Mouse (Mus musculus): ENCODE measurements around the gene Dbh. TPM values are rescaled to one million over a fixed set of nuclear protein-coding genes. Genes with fewer than 3 reads are reported as not detected.

Dbh gene
- polyA plus RNA-seq, 1 experiment from 2014 or later = 2.4 TPM

- Histone ChIP-seq H3K36me3 (no peaks in the 10 kb centered on the region), H3K27ac (no peak overlapping the region), H3K9me3 (no peaks in the 10 kb centered on the region), H3K4me3 (no peak overlapping the region), H3K4me1 (peaks cover under 1% of the 10 kb centered on the region; the same call in 1 of the 2 replicates), H3K27me3 (peaks cover 30% of the 10 kb centered on the region), H3K9ac (no peak overlapping the region), H3K4me2 (no peak overlapping the region)
- 72% methylated on average over 1 of the region's 1 CpGs for WGBS
- ATAC-seq (ENCODE audit: borderline replicate concordance, extremely low read depth, low FRiP score, low TSS enrichment) = no peak
Measured at GRCm38 (mm10) chr2:27136789-27137188, 28.2 kb upstream of the Dbh start.

- no peak overlapping the region for H3K9ac ChIP-seq
- H3K4me2 ChIP-seq = no peak overlapping the region
- 53% methylated on average over 4 of the region's 4 CpGs for WGBS
- no peaks in the 10 kb centered on the region for H3K36me3 ChIP-seq
- H3K27me3 ChIP-seq = peaks cover 46% of the 10 kb centered on the region
- no peaks in the 10 kb centered on the region for H3K9me3 ChIP-seq
- H3K4me1 ChIP-seq = peaks cover 6% of the 10 kb centered on the region; the same call in 1 of the 2 replicates
- no peak for ATAC-seq (ENCODE audit: borderline replicate concordance, extremely low read depth, low FRiP score, low TSS enrichment)
- no peak overlapping the region for H3K4me3 ChIP-seq
- H3K27ac ChIP-seq = no peak overlapping the region
Measured at GRCm38 (mm10) chr2:27138356-27138755, 26.7 kb upstream of the Dbh start.

- no peak within 1 kb of the TSS for H3K27ac ChIP-seq
- H3K9ac ChIP-seq = 0 out of 2 replicates have a peak within 1 kb of the TSS, but pooled peaks have one; percentile 0
- H3K4me2 ChIP-seq = peak within 1 kb of the TSS; percentile 83
- peak within 1 kb of the TSS; percentile 39 for H3K4me3 ChIP-seq
- H3K9me3 ChIP-seq = no peaks in the 10 kb centered on the region
- H3K27me3 ChIP-seq = peaks cover 57% of the 10 kb centered on the region
- WGBS = under 1% methylated on average over 61 of the region's 62 CpGs
- peak; percentile 71; the same call in 1 of the 2 replicates for ATAC-seq (ENCODE audit: borderline replicate concordance, extremely low read depth, low FRiP score, low TSS enrichment)
- no peaks in the 10 kb centered on the region for H3K36me3 ChIP-seq
- H3K4me1 ChIP-seq = peaks cover 6% of the 10 kb centered on the region; the same call in 1 of the 2 replicates
Measured at GRCm38 (mm10) chr2:27141950-27142693, 22.9 kb upstream of the Dbh start, which contains the start of gene Fam163b. Fam163b (minus strand) TSS chr2:27142491.

- ATAC-seq (ENCODE audit: borderline replicate concordance, extremely low read depth, low FRiP score, low TSS enrichment) = no peak
- WGBS = 53% methylated on average over 2 of the region's 2 CpGs
- Histone ChIP-seq H3K4me1 (peaks cover 12% of the 10 kb centered on the region; the same call in 1 of the 2 replicates), H3K27ac (no peak overlapping the region), H3K27me3 (peaks cover 45% of the 10 kb centered on the region), H3K4me2 (no peak overlapping the region), H3K9me3 (no peaks in the 10 kb centered on the region), H3K36me3 (no peaks in the 10 kb centered on the region), H3K4me3 (no peak overlapping the region), H3K9ac (no peak overlapping the region)
Measured at GRCm38 (mm10) chr2:27144957-27145356, 20.1 kb upstream of the Dbh start.

- peaks cover 11% of the 10 kb centered on the region; the same call in 1 of the 2 replicates for H3K4me1 ChIP-seq
- H3K27me3 ChIP-seq = peaks cover 26% of the 10 kb centered on the region
- H3K4me2 ChIP-seq = no peak overlapping the region
- H3K36me3 ChIP-seq = no peaks in the 10 kb centered on the region
- no peak overlapping the region for H3K4me3 ChIP-seq
- H3K9me3 ChIP-seq = no peaks in the 10 kb centered on the region
- H3K9ac ChIP-seq = no peak overlapping the region
- no peak for ATAC-seq (ENCODE audit: borderline replicate concordance, extremely low read depth, low FRiP score, low TSS enrichment)
- WGBS = 77% methylated on average over 6 of the region's 6 CpGs
- H3K27ac ChIP-seq = no peak overlapping the region
Measured at GRCm38 (mm10) chr2:27146840-27147239, 18.2 kb upstream of the Dbh start.

- Histone ChIP-seq H3K4me1 (0 out of 2 replicates have a peak, but pooled peaks cover 6% of the 10 kb centered on the region), H3K9me3 (no peaks in the 10 kb centered on the region), H3K4me3 (no peak overlapping the region), H3K27ac (no peak overlapping the region), H3K4me2 (no peak overlapping the region), H3K9ac (no peak overlapping the region), H3K36me3 (no peaks in the 10 kb centered on the region), H3K27me3 (peaks cover 6% of the 10 kb centered on the region; the same call in 1 of the 2 replicates)
- ATAC-seq (ENCODE audit: borderline replicate concordance, extremely low read depth, low FRiP score, low TSS enrichment) = no peak
- WGBS = 19% methylated on average over 2 of the region's 2 CpGs
Measured at GRCm38 (mm10) chr2:27149457-27149856, 15.6 kb upstream of the Dbh start.

GRCm38 (mm10) chr2:27154466-27155185 lies 10.4 kb upstream of the Dbh start:
- Histone ChIP-seq H3K27ac (no peak overlapping the region), H3K9me3 (no peaks in the 10 kb centered on the region), H3K4me1 (0 out of 2 replicates have a peak, but pooled peaks cover 3% of the 10 kb centered on the region), H3K4me2 (no peak overlapping the region), H3K4me3 (no peak overlapping the region), H3K27me3 (no peaks in the 10 kb centered on the region; the same call in 1 of the 2 replicates), H3K9ac (no peak overlapping the region), H3K36me3 (no peaks in the 10 kb centered on the region)
- WGBS = 72% methylated on average over 10 of the region's 10 CpGs
- ATAC-seq (ENCODE audit: borderline replicate concordance, extremely low read depth, low FRiP score, low TSS enrichment) = no peak

GRCm38 (mm10) chr2:27156596-27156995 lies 8.4 kb upstream of the Dbh start:
- no peaks in the 10 kb centered on the region for H3K36me3 ChIP-seq
- 77% methylated on average over 6 of the region's 6 CpGs for WGBS
- no peak overlapping the region for H3K27ac ChIP-seq
- H3K4me3 ChIP-seq = no peak overlapping the region
- no peak overlapping the region for H3K9ac ChIP-seq
- H3K4me2 ChIP-seq = no peak overlapping the region
- H3K27me3 ChIP-seq = no peaks in the 10 kb centered on the region; the same call in 1 of the 2 replicates
- H3K4me1 ChIP-seq = no peaks in the 10 kb centered on the region
- no peaks in the 10 kb centered on the region for H3K9me3 ChIP-seq
- ATAC-seq (ENCODE audit: borderline replicate concordance, extremely low read depth, low FRiP score, low TSS enrichment) = no peak

- 84% methylated on average over 2 of the region's 2 CpGs for WGBS
- no peak for ATAC-seq (ENCODE audit: borderline replicate concordance, extremely low read depth, low FRiP score, low TSS enrichment)
- Histone ChIP-seq H3K36me3 (no peaks in the 10 kb centered on the region), H3K9ac (no peak overlapping the region), H3K4me1 (0 out of 2 replicates have a peak, but pooled peaks cover 8% of the 10 kb centered on the region), H3K9me3 (no peaks in the 10 kb centered on the region), H3K4me3 (no peak overlapping the region), H3K4me2 (no peak overlapping the region), H3K27me3 (no peaks in the 10 kb centered on the region), H3K27ac (no peak overlapping the region)
Measured at GRCm38 (mm10) chr2:27161526-27161925, 3.5 kb upstream of the Dbh start.

- no peaks in the 10 kb centered on the region for H3K36me3 ChIP-seq
- no peaks in the 10 kb centered on the region for H3K9me3 ChIP-seq
- H3K4me3 ChIP-seq = no peak overlapping the region
- ATAC-seq (ENCODE audit: borderline replicate concordance, extremely low read depth, low FRiP score, low TSS enrichment) = no peak
- no peak overlapping the region for H3K9ac ChIP-seq
- 48% methylated on average over 11 of the region's 11 CpGs for WGBS
- H3K4me2 ChIP-seq = no peak overlapping the region
- H3K27me3 ChIP-seq = no peaks in the 10 kb centered on the region
- H3K4me1 ChIP-seq = peaks cover 15% of the 10 kb centered on the region
- no peak overlapping the region for H3K27ac ChIP-seq
Measured at GRCm38 (mm10) chr2:27162656-27163055, 2.4 kb upstream of the Dbh start.

GRCm38 (mm10) chr2:27163851-27164250 lies 1.2 kb upstream of the Dbh start:
- no peaks in the 10 kb centered on the region for H3K27me3 ChIP-seq
- no peaks in the 10 kb centered on the region for H3K36me3 ChIP-seq
- H3K9ac ChIP-seq = no peak overlapping the region
- H3K27ac ChIP-seq = no peak overlapping the region
- H3K4me2 ChIP-seq = no peak overlapping the region
- no peaks in the 10 kb centered on the region for H3K9me3 ChIP-seq
- ATAC-seq (ENCODE audit: borderline replicate concordance, extremely low read depth, low FRiP score, low TSS enrichment) = no peak
- WGBS = 56% methylated on average over 5 of the region's 5 CpGs
- H3K4me3 ChIP-seq = no peak overlapping the region
- peaks cover 15% of the 10 kb centered on the region for H3K4me1 ChIP-seq

GRCm38 (mm10) chr2:27166074-27166473 lies 1.0 kb downstream of the Dbh start:
- ATAC-seq (ENCODE audit: borderline replicate concordance, extremely low read depth, low FRiP score, low TSS enrichment) = no peak
- Histone ChIP-seq H3K9me3 (no peaks in the 10 kb centered on the region), H3K4me2 (no peak overlapping the region), H3K27me3 (no peaks in the 10 kb centered on the region), H3K27ac (no peak overlapping the region), H3K9ac (no peak overlapping the region), H3K4me1 (peaks cover 15% of the 10 kb centered on the region), H3K36me3 (no peaks in the 10 kb centered on the region), H3K4me3 (no peak overlapping the region)
- WGBS = 75% methylated on average over 2 of the region's 2 CpGs
